Mouse (Mus musculus): ENCODE results near the gene Wnt5b. TPM values are rescaled to one million over a fixed set of nuclear protein-coding genes. Genes with fewer than 3 reads are reported as not detected.

Wnt5b gene
- 1 to 10 TPM; 2.4 to 3.0 TPM for total RNA-seq (2021)

- intact Hi-C loops (cut with DNase I) = loop anchor here (5.0 kb wide), 1 partner anchor 52 kb away; no protein-coding TSS in a partner anchor
- DNase-seq = peak; percentile 13
These were observed at the start of gene Wnt5b for GRCm38 (mm10) chr6:119543803-119544517. TSS of gene Wnt5b (minus strand) at chr6:119544347.

DNA sequence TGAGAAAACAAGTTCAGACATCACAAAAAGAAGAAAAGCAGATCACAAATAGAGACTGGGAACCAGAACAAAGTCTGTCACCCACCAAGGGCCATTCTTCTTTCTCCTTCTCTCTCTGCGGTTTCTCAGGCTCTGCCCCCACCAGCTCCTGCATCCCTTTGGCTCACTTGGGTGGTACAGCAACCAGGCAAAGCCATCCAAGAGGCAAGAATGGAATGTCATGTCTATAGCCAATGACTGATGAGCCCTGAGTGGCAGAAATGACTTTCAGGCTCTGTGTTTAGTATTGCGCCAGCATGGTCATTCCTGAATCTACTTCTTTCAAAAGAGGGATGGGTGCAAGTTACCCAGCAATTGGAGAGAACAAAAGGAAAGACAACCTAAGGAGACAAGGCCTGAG lies 46.7 kb upstream of the Wnt5b start:
- intact Hi-C loops (cut with DNase I) = no loop called here
- no peak for DNase-seq

DNA sequence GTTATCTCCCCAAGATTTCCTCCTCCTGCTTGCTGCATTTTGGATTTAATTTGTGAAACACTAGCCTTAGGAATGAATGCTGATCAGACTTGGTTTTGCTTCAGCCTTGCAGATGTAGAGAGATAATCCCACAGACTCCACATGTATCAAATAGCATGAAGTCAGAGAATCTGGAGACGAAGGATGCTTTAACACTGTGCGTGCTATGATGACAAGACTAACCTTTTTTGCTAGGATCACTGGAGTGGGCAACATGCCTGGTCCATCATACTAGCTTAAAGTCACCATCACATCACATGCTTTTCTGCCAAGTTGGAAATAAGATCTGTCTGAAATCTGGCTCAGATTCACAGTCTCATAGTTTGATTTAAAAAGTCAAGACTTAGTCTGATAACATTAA lies 43.8 kb upstream of the Wnt5b start:
- no peak for DNase-seq
- intact Hi-C loops (cut with DNase I) = no loop called here

DNA sequence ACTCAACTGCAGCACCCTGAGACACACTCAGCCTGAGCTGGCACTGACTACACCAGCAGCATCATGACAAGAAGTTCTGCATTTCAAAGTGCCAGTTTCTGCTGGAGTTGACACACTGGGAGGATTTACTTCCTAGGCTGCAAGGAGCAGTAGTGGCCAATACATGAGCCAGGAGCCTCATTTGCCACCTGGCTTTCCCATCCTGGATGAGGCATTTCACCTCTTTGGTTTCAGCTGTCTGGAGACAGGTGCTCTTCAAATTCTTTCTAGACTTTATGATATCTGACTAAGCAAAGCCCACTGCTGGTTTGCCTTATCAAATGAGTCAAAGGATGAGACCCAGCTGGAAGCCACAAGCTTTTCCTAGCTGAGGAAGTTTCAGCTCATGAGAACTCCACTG lies 43.3 kb upstream of the Wnt5b start:
- no peak for DNase-seq
- intact Hi-C loops (cut with DNase I) = no loop called here

DNA sequence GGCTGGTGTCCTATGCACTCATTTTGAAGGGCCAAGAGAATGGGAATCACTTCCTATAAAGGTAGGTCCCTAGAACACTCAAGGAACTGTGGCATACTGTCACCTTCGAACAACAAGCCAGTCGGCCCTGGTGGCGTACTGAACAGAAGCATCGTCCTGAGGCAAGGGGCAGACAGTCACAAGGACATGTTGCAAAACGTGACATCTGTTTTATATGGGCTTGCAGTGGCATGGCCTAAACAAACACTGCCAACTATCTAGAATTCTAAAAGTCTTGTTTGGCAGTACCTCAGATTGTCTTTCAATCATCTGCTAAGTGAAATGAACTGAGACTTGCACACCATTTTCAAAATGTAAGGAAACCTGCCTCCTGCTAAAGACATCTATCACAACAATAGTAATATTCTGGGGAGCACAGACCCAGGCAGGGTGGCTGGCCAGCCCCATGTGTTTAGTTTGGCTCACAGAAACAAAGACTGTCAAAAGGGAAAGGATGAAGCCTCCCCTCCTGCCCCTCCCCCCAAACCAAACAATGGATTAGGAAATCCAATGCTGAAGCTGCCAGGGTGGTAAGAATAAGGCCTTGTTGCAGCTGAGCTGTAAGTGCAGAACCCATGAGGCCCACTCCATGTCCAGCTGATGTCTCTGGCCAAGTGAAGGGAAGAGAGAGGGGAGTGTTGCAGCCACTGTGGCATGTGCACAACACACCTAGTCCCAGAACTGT lies 41.7 kb upstream of the Wnt5b start:
- peak; percentile 32 for DNase-seq
- intact Hi-C loops (cut with DNase I) = no loop called here

DNA sequence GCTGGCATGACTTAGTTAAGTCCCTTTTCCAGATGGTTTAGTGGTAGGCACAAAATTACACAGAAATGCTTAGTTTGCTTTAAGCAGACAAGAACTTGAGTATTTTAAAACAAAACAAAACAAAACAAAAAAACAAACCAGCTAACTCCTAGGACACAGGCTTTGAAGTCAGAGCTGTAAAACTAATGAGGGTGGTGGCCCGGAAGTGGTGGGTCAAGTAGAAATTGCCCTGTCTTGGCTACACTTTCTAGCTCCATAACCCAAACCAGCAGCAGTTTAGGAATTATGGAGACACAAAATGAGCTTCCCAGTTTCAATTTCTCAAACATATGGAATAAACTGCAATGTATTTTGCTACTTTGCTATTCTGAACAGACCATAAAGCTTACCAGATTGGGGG lies 39.9 kb upstream of the Wnt5b start:
- intact Hi-C loops (cut with DNase I) = no loop called here
- no peak for DNase-seq

DNA sequence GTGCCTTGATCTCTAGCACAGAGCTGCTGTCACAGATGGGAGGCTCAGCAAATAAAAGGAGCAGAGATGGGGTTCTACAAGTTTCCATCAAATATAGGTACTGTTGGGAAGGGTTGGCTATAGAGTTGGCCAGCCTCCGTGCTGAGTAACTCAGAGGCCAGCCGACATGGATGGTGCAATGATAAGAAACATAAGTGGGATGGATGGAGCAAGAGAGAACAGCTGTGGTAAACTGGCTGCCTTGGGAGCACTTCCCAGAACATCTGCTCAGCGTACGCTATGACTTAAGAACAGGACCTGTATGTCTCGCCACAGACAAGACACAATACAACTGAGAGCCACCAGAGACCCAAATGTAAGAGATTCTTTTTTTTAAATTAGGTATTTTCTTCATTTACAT lies 39.0 kb upstream of the Wnt5b start:
- no peak for DNase-seq
- intact Hi-C loops (cut with DNase I) = no loop called here

DNA sequence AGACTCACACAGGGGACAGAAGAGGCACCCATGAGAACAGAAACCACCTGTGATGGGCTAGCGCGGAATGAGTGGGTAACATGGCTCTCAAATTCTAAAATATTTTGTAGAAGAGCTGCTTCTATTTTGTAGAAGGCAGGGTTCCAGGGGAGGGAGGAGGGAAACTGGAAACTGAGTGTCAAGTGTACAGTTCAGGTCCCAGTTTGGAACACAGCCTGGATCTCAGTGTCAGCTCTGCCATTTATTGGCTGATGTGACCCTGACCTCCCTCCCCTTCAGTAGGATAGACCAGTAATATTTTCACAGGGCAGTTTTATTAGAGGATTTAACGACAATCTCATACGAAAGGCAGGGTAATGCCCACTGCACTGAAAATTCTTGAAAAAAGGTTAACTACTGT lies 32.6 kb upstream of the Wnt5b start:
- DNase-seq = no peak
- intact Hi-C loops (cut with DNase I) = no loop called here

DNA sequence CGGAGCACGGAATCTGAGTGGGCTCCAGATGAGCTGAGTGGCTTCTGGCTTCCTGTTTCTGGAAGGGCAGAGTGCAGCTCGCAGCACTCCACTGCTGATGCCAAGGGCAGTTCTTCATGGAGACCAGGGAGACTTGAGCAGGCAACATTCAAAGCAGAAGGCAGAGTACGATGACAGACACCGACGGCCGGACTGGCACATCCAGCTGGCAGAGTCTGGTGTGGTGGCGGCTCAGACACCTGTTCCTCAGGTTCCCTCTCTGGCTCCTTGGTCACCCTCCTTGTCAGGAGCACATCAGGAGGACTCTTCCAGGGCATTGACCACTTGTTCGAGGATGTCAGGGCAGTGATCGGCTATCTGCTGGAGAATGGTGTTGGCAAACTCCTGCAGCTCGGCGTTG lies 31.2 kb upstream of the Wnt5b start:
- intact Hi-C loops (cut with DNase I) = no loop called here

DNA sequence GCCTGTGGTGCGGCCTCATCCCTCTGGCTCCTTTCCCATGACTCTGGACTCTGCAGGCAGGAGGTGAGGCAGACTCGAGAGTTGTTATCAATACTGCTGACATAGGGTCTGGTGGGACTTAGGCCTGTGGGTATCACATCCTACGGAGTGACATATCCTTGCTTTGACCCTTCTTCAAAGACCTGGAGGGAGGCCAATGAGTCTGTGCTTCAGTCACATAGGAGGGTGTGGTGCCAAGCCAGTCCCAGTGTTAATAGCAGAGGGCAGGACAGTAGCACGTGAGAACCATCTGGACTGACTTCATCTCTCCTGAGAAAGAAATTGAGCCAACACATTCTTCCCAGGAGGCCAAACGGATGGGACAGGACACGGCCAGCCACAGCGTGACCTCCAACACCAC lies 28.1 kb upstream of the Wnt5b start:
- intact Hi-C loops (cut with DNase I) = no loop called here

More for the DNA sequence above, 31.2 kb upstream of the Wnt5b start:
- no peak for DNase-seq

GRCm38 (mm10) chr6:119570797-119571196 lies 26.6 kb upstream of the Wnt5b start:
- intact Hi-C loops (cut with DNase I) = no loop called here
- DNase-seq = no peak

More for the DNA sequence above, 28.1 kb upstream of the Wnt5b start:
- DNase-seq = peak; percentile 76

DNA sequence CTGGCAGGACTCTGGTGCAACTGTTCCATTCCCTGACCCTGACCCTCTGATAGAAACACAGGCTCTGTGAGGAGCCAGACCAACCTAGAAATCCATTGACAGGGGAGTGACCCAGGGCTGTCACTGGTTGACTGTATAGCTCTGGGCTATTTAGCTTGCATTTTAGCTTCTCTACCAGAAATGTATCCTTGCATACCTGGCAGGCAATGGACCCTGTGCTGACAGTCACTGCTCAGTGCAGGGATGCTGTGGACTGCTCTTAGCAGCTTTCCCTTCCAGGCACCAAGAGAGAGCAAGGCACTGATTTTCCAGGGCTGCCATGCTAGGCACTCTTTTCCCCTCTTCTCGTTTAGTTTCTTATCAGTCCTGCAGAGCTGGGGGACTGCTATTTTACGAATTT lies 24.2 kb upstream of the Wnt5b start:
- intact Hi-C loops (cut with DNase I) = no loop called here
- no peak for DNase-seq

GRCm38 (mm10) chr6:119565451-119566379 lies 21.6 kb upstream of the Wnt5b start:
- no peak for DNase-seq
- intact Hi-C loops (cut with DNase I) = no loop called here

DNA sequence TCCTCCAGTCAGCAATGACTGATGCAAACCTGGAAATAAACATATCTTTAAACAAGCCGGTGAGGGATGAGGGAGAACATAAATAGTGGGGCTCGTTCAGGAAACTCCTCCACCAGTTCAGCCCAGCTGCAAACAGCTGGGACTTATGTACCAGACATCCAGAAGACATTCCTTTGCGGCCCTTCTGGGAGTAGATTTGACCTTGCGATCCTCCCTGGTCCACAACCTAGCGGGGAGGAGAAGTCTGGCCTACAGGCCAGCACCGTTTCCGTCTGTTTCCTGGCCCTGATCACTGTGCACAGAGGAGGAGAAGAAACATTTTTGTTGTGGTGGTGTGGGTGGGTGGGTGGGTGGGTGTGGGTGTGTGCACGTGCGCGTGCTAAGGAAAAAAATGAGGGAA lies 18.4 kb upstream of the Wnt5b start:
- DNase-seq = no peak
- intact Hi-C loops (cut with DNase I) = no loop called here

DNA sequence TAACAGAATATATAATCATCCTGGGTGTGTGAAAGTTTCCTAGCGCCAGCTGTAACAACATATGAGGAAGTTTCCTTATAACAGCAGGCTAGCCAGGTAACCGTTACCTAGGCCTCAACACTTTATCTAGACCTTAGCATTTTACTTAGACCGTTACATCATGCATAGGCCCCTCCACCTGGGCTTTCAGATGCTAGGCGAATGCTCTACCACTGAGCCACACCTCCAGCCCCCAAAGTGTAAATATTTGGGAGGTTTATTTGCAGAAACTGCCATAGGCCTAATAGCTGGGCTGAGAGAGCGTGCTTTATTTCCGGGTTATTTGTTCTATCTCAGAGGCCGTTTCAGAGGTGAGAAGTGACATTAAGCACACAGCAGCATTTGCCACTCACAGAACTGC lies 14.7 kb upstream of the Wnt5b start:
- DNase-seq = no peak
- intact Hi-C loops (cut with DNase I) = no loop called here

DNA sequence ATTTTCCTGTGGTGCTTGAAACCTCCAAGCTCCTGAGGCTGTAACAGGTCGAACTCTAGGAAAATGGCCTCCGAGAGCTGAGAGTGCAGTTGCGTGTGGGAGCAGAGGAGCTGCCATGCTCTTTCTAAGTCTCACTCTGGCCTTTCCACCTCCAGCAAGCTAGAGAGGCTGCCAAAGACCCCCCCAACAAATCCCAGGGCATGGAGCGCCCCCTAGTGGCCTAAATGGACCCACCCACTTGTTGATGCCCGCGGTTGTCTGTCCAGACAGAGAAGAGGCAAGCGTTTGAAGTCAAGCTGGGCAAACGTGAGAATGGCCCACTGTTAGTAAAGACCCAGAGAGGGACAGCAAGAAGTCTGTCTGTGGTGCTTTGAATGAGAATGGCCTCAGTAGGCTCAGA lies 10.3 kb upstream of the Wnt5b start:
- intact Hi-C loops (cut with DNase I) = no loop called here

GRCm38 (mm10) chr6:119544518-119544864 lies 344 bp upstream of the Wnt5b start:
- no peak for DNase-seq
- intact Hi-C loops (cut with DNase I) = loop anchor here (5.0 kb wide), 1 partner anchor 52 kb away; no protein-coding TSS in a partner anchor

More for the DNA sequence above, 10.3 kb upstream of the Wnt5b start:
- DNase-seq = no peak

GRCm38 (mm10) chr6:119543456-119543802 lies 718 bp downstream of the Wnt5b start:
- intact Hi-C loops (cut with DNase I) = loop anchor here (5.0 kb wide), 1 partner anchor 51 kb away; no protein-coding TSS in a partner anchor
- DNase-seq = peak; percentile 11

- intact Hi-C loops (cut with DNase I) = no loop called here
These were observed 8.3 kb downstream of the Wnt5b start for GRCm38 (mm10) chr6:119535867-119536266.

DNA sequence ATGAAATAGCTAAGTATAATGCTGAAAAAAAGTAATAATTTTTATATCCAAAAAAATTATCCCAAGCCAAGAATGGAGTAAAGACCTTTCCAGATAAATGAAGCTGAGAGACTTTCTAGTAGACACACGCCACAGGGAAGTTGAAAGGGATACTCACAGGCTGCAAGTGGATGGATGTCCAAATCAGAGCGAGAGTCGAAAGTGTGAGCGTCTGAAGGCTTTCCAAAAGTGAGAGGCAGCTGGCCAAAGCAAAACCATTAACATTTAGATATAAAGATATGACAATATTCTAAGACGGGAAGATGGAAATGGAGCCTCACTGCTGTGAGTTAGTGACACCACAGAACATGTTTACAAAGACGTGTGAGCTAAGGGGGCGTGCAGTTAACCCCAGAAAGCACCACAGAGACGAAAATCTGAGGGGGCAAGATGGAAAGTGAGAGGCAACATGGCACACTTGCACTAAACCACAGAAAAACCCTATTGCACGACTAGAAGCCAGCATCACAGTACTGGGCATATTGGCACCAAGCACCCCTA lies 10.9 kb downstream of the Wnt5b start:
- DNase-seq = no peak
- intact Hi-C loops (cut with DNase I) = no loop called here

More at GRCm38 (mm10) chr6:119535867-119536266, 8.3 kb downstream of the Wnt5b start:
- DNase-seq = no peak

DNA sequence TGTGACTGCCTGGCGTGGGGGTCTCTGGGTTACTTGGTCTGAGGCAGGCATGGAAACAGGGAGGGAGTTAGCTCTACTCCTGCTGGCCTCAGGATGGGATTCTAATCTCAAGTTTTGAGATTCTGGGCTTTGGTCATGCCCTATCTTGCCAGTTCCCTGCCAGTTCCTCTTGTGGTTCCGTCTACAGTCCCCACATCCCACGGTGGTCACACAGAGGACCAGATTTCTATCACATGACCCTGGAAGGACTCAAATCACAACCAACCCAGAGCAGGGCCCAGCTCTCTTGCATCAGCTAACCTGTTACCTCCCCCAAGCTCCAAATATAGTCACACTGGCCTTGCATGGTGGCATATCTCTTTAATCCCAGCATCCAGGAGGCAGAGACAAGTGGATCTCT lies 14.5 kb downstream of the Wnt5b start:
- intact Hi-C loops (cut with DNase I) = no loop called here
- DNase-seq = no peak

All from left cerebral cortex, postnatal 4 days (tissue).